Mouse (Mus musculus) MEL (cell line): ENCODE measurements around the gene Zeb2. TPM values are rescaled to one million over a fixed set of nuclear protein-coding genes. Genes with fewer than 3 reads are reported as not detected.

ENCODE experiments used
- DNase-seq: peaks from one replicate; pipeline ENCODE4 v3.0.0; 2011; ENCODE audit warnings: low read depth, low spot score
- H3K27ac ChIP-seq: 2 replicates; pipeline ENCODE4 v1.5.1; 2012; ENCODE audit warnings: low read depth, mild to moderate bottlenecking, control low read depth, low read length, moderate library complexity; ENCODE audit not compliant: control insufficient read depth
- H3K27me3 ChIP-seq, 2 experiments: fragments of 150-350 bp in 1 of 2; sonication (generic) in 1 of 2; 2 replicates each; pipeline ENCODE4 v1.6.1; 2012; ENCODE audit warnings: low read length in 2 of 2, mild to moderate bottlenecking in 2 of 2, improper control_type of control experiment in 1 of 2, moderate library complexity in 1 of 2; ENCODE audit not compliant: insufficient read depth in 2 of 2, control insufficient read depth in 1 of 2
- H3K36me3 ChIP-seq, 2 experiments: 2 replicates each; pipeline ENCODE4 v1.6.1; 2012 to 2014; ENCODE audit warnings: low read length in 2 of 2, improper control_type of control experiment in 1 of 2, inconsistent platforms in 1 of 2, mild to moderate bottlenecking in 1 of 2; ENCODE audit not compliant: insufficient read depth in 2 of 2, control insufficient read depth in 1 of 2
- H3K4me1 ChIP-seq, 2 experiments: fragments of 150-350 bp in 1 of 2; sonication (generic) in 1 of 2; 2 replicates each; pipeline ENCODE4 v1.6.1; 2012; ENCODE audit warnings: low read length in 2 of 2, improper control_type of control experiment in 1 of 2, mild to moderate bottlenecking in 1 of 2; ENCODE audit not compliant: insufficient read depth in 2 of 2, control insufficient read depth in 1 of 2
- H3K4me3 ChIP-seq, 2 experiments: fragments of 150-350 bp in 1 of 2; sonication (generic) in 1 of 2; 2 replicates each; pipeline ENCODE4 v1.5.1; 2012; ENCODE audit warnings: low read depth in 2 of 2, low read length in 2 of 2, mild to moderate bottlenecking in 2 of 2, moderate library complexity in 2 of 2, control low read depth in 1 of 2, improper control_type of control experiment in 1 of 2; ENCODE audit not compliant: control insufficient read depth in 1 of 2, insufficient read depth in 1 of 2
- H3K79me2 ChIP-seq: 2 replicates; pipeline ENCODE4 v1.6.1; 2012; ENCODE audit warnings: mild to moderate bottlenecking, low read length, moderate library complexity; ENCODE audit not compliant: control insufficient read depth, poor library complexity, insufficient read depth
- H3K9ac ChIP-seq: 2 replicates; pipeline ENCODE4 v1.6.1; 2012; ENCODE audit warnings: low read depth, mild to moderate bottlenecking, control low read depth, low read length, moderate library complexity; ENCODE audit not compliant: control insufficient read depth, poor library complexity, severe bottlenecking
- H3K9me3 ChIP-seq: fragments of 150-350 bp; sonication (generic); replicated peaks from 2 replicates; pipeline ENCODE4 v1.6.1; 2012; ENCODE audit warnings: mild to moderate bottlenecking, low read length, improper control_type of control experiment, moderate library complexity; ENCODE audit not compliant: insufficient read depth
- BHLHE40 ChIP-seq: IDR thresholded peaks from 2 replicates; pipeline ENCODE4 v1.6.1; 2012; ENCODE audit warnings: low read depth, mild to moderate bottlenecking, inconsistent platforms, low read length, improper control_type of control experiment, borderline replicate concordance
- CTCF ChIP-seq, 3 experiments: IDR thresholded peaks in 2 of 3; conservative IDR thresholded peaks in 1 of 3; 2 replicates each; pipeline ENCODE4 v1.5.1; 2011 to 2012; ENCODE audit warnings: low read length in 3 of 3, low read depth in 2 of 3, mild to moderate bottlenecking in 2 of 3, improper control_type of control experiment in 1 of 3, inconsistent platforms in 1 of 3, mixed read lengths in 1 of 3, moderate library complexity in 1 of 3; ENCODE audit not compliant: control insufficient read depth in 1 of 3, insufficient read depth in 1 of 3, poor library complexity in 1 of 3, severe bottlenecking in 1 of 3
- EP300 ChIP-seq, 2 experiments: IDR thresholded peaks; 2 replicates each; pipeline ENCODE4 v1.6.1; 2011; ENCODE audit warnings: improper control_type of control experiment in 2 of 2, low read length in 2 of 2, low read depth in 1 of 2, mild to moderate bottlenecking in 1 of 2
- ETS1 ChIP-seq: IDR thresholded peaks from 2 replicates; pipeline ENCODE4 v1.6.1; 2012; ENCODE audit warnings: low read depth, mild to moderate bottlenecking, inconsistent platforms, low read length, improper control_type of control experiment, moderate library complexity
- GABPA ChIP-seq: IDR thresholded peaks from 2 replicates; pipeline ENCODE4 v1.6.1; 2012; ENCODE audit warnings: low read depth, mild to moderate bottlenecking, inconsistent platforms, low read length, improper control_type of control experiment, moderate library complexity
- GATA1 ChIP-seq: IDR thresholded peaks from 2 replicates; pipeline ENCODE4 v1.6.1; 2011; ENCODE audit warnings: low read depth, low read length, improper control_type of control experiment
- KAT2A ChIP-seq: conservative IDR thresholded peaks from 2 replicates; pipeline ENCODE4 v1.6.1; 2012; ENCODE audit warnings: low read depth, low read length, improper control_type of control experiment, inconsistent platforms
- MAZ ChIP-seq: IDR thresholded peaks from 2 replicates; pipeline ENCODE4 v1.6.1; 2012; ENCODE audit warnings: low read depth, mild to moderate bottlenecking, inconsistent platforms, low read length, improper control_type of control experiment
- MXI1 ChIP-seq: IDR thresholded peaks from 2 replicates; pipeline ENCODE4 v1.6.1; 2011; ENCODE audit warnings: mild to moderate bottlenecking, low read depth, low read length, improper control_type of control experiment
- MYC ChIP-seq: IDR thresholded peaks from 2 replicates; pipeline ENCODE4 v1.6.1; 2011; ENCODE audit warnings: low read depth, mild to moderate bottlenecking, low read length, improper control_type of control experiment, moderate library complexity
- NELFE ChIP-seq: IDR thresholded peaks from 2 replicates; pipeline ENCODE4 v1.6.1; 2011; ENCODE audit warnings: low read depth, low read length, improper control_type of control experiment
- NRF1 ChIP-seq: IDR thresholded peaks from 2 replicates; pipeline ENCODE4 v1.6.1; 2014; ENCODE audit warnings: low read depth, mild to moderate bottlenecking, inconsistent platforms, low read length, improper control_type of control experiment, moderate library complexity; ENCODE audit not compliant: poor library complexity, insufficient read depth, severe bottlenecking
- POLR2A ChIP-seq, 2 experiments: IDR thresholded peaks; 2 replicates each; pipeline ENCODE4 v1.6.1; 2011 to 2012; ENCODE audit warnings: low read length in 2 of 2, mild to moderate bottlenecking in 2 of 2, control low read depth in 1 of 2, improper control_type of control experiment in 1 of 2, low read depth in 1 of 2, moderate library complexity in 1 of 2; ENCODE audit not compliant: control insufficient read depth in 1 of 2, insufficient read depth in 1 of 2, poor library complexity in 1 of 2
- POLR2AphosphoS2 ChIP-seq: IDR thresholded peaks from 2 replicates; pipeline ENCODE4 v1.6.1; 2011; ENCODE audit warnings: low read length, improper control_type of control experiment
- POLR2AphosphoS5 ChIP-seq: IDR thresholded peaks from 2 replicates; pipeline ENCODE4 v1.6.1; 2012; ENCODE audit warnings: low read depth, borderline replicate concordance, mild to moderate bottlenecking, inconsistent platforms, low read length, moderate library complexity, mixed read lengths
- RAD21 ChIP-seq: IDR thresholded peaks from 2 replicates; pipeline ENCODE4 v1.6.1; 2011; ENCODE audit warnings: mild to moderate bottlenecking, low read depth, low read length, improper control_type of control experiment
- RCOR1 ChIP-seq: IDR thresholded peaks from 2 replicates; pipeline ENCODE4 v1.6.1; 2012; ENCODE audit warnings: low read depth, mild to moderate bottlenecking, inconsistent platforms, low read length, improper control_type of control experiment
- SMC3 ChIP-seq: IDR thresholded peaks from 2 replicates; pipeline ENCODE4 v1.6.1; 2011; ENCODE audit warnings: low read depth, low read length, improper control_type of control experiment
- TAL1 ChIP-seq: IDR thresholded peaks from 2 replicates; pipeline ENCODE4 v1.6.1; 2012; ENCODE audit warnings: mild to moderate bottlenecking, inconsistent platforms, low read length, moderate library complexity, mixed read lengths
- TCF12 ChIP-seq: IDR thresholded peaks from 2 replicates; pipeline ENCODE4 v1.6.1; 2014; ENCODE audit warnings: low read depth, mild to moderate bottlenecking, inconsistent platforms, low read length, improper control_type of control experiment, moderate library complexity
- UBTF ChIP-seq: IDR thresholded peaks from 2 replicates; pipeline ENCODE4 v1.6.1; 2012; ENCODE audit warnings: low read depth, mild to moderate bottlenecking, inconsistent platforms, low read length, improper control_type of control experiment, moderate library complexity, borderline replicate concordance; ENCODE audit not compliant: insufficient read depth
- USF1 ChIP-seq: IDR thresholded peaks from 2 replicates; pipeline ENCODE4 v1.6.1; 2014; ENCODE audit warnings: low read depth, mild to moderate bottlenecking, inconsistent platforms, low read length, improper control_type of control experiment, moderate library complexity
- ZKSCAN1 ChIP-seq: IDR thresholded peaks from 2 replicates; pipeline ENCODE4 v1.6.1; 2012; ENCODE audit warnings: low read depth, mild to moderate bottlenecking, inconsistent platforms, low read length, improper control_type of control experiment, moderate library complexity
- ZMIZ1 ChIP-seq: IDR thresholded peaks from 2 replicates; pipeline ENCODE4 v1.6.1; 2012; ENCODE audit warnings: low read depth, mild to moderate bottlenecking, inconsistent platforms, low read length, improper control_type of control experiment, moderate library complexity
- ZNF384 ChIP-seq: IDR thresholded peaks from 2 replicates; pipeline ENCODE4 v1.6.1; 2012; ENCODE audit warnings: low read depth, mild to moderate bottlenecking, inconsistent platforms, low read length, improper control_type of control experiment
- polyA plus RNA-seq, 2 experiments: library from polyadenylated mRNA; stranded (reverse) in 1 of 2; unstranded in 1 of 2; fragments of >175 nt in 1 of 2; fragments of >200 nt in 1 of 2; gene quantifications; 2 replicates each; pipeline versions ENCODE4 v1.2.1 to v1.2.4; 2012; ENCODE audit warnings: low replicate concordance in 2 of 2, low read depth in 1 of 2; ENCODE audit not compliant: insufficient read length in 2 of 2, insufficient read depth in 1 of 2, missing spikeins in 1 of 2
- total RNA-seq: library from RNA; depleted of rRNA; stranded (reverse); fragments of 300-350 nt; gene quantifications from 2 replicates; pipeline ENCODE4 v1.2.3, GENCODE M21; 2012

The Zeb2 gene
- total and polyA plus RNA-seq, 3 experiments: 12.8 to 12.9 TPM; not detected in 1

DNA sequence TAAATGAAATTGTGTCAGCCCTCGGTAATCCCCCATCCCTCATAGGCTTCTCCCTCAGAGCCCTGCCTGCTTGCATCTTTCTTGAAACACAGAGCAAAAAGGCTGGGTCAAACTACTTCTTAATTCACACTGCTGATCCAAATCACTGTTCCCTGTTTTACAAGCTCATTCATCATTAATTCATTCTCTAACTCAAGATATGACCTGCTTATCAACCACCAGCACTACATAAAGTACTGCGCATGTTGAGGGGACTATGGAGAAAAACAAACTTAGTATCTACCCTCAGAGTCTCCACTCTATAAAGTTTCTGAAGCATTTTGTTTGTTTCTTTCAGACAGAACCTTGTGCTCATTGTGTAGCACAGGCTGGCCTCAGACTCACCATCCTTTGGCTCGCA, 104.5 kb downstream of the Zeb2 start:
- Histone ChIP-seq H3K4me3 (no peak overlapping the region), H3K27ac (no peak overlapping the region), H3K36me3 (peaks cover 2 to 51% of the 10 kb centered on the region in 2 experiments; a peak in 3 of 4 replicates), H3K9me3 (no peaks in the 10 kb centered on the region), H3K4me1 (peaks cover 21 to 23% of the 10 kb centered on the region in 2 experiments), H3K27me3 (no peaks in the 10 kb centered on the region), H3K79me2 (no peaks in the 10 kb centered on the region), H3K9ac (no peak overlapping the region)
- peak; percentile 40 for DNase-seq
- TF ChIP-seq SMC3 (no peak), GATA1 (peak; percentile 62), TCF12 (peak; percentile 54; the same call in 1 of the 2 replicates), MAZ (no peak), ZKSCAN1 (no peak), POLR2AphosphoS2 (no peak), GABPA (no peak), NELFE (no peak), TAL1 (no peak), POLR2A (IDR thresholded peaks at IDR 0.05; ENCODE audit: control insufficient read depth in 1 of 2, insufficient read depth in 1 of 2, low read depth in 1 of 2, low read length in 2 of 2, poor library complexity in 1 of 2) (no peak), ETS1 (0 out of 2 replicates have a peak, but pooled peaks have one; percentile 48), USF1 (no peak), EP300 (IDR thresholded peaks at IDR 0.05; ENCODE audit: low read depth in 1 of 2, low read length in 2 of 2) (peak; percentile 20 to 52; a peak in 3 of 4 replicates), BHLHE40 (no peak), NRF1 (peak; percentile 27; the same call in 1 of the 2 replicates), RCOR1 (peak; percentile 82), MXI1 (no peak), RAD21 (no peak)

DNA sequence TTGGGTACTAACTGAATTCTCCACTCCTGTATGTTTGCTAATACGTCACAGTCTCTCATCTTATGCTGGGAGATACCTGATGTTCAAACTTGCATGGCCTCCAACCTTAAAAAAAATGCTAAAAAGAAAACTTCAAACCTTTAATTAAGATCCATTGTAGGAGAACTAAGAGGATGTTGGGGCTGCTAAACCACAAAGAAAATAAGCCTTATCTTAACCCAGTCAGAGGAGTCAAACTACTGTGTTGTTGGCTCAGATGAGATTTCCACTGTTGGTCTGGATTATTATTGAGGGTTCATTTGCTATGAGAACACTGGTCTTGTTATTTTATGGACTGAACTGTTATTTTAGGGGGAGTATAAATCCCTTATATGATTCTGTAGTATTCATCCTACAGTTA, 106.5 kb downstream of the Zeb2 start:
- Histone ChIP-seq H3K27ac (peak overlapping the region; percentile 45; the same call in 1 of the 2 replicates), H3K4me1 (peaks cover 17 to 22% of the 10 kb centered on the region in 2 experiments), H3K9ac (no peak overlapping the region), H3K4me3 (no peak overlapping the region)
- peak; percentile 81 for DNase-seq
- TF ChIP-seq KAT2A: no peak
- TF ChIP-seq TAL1: peak; percentile 75
- TF ChIP-seq ZMIZ1: no peak
- peak; percentile 86 to 89 for TF ChIP-seq EP300 (IDR thresholded peaks at IDR 0.05; ENCODE audit: low read depth in 1 of 2, low read length in 2 of 2)
- TF ChIP-seq RAD21: no peak
- peak; percentile 49; the same call in 1 of the 2 replicates for TF ChIP-seq ETS1
- TF ChIP-seq RCOR1: peak; percentile 94
- TF ChIP-seq GABPA: no peak
- TF ChIP-seq ZNF384: peak; percentile 60; the same call in 1 of the 2 replicates
- TF ChIP-seq POLR2AphosphoS5: no peak
- TF ChIP-seq USF1: no peak
- TF ChIP-seq CTCF (IDR thresholded peaks at IDR 0.05 in 2 of 3, conservative IDR thresholded peaks at IDR 0.05 in 1 of 3; ENCODE audit: control insufficient read depth in 1 of 3, insufficient read depth in 1 of 3, low read depth in 2 of 3, low read length in 3 of 3, poor library complexity in 1 of 3, severe bottlenecking in 1 of 3): no peak
- TF ChIP-seq GATA1: peak; percentile 90
- TF ChIP-seq UBTF: no peak
- peak; percentile 64 for TF ChIP-seq TCF12
- no peak for TF ChIP-seq MYC
- TF ChIP-seq NRF1: no peak
- TF ChIP-seq, all 39 proteins: peak for 7
- H3K79me2 ChIP-seq: no peaks in the 10 kb centered on the region
- H3K36me3 ChIP-seq: peaks cover 4 to 41% of the 10 kb centered on the region in 2 experiments; a peak in 3 of 4 replicates
- no peaks in the 10 kb centered on the region for H3K9me3 ChIP-seq
- H3K27me3 ChIP-seq: no peaks in the 10 kb centered on the region
